In the genomic region with DNA sequence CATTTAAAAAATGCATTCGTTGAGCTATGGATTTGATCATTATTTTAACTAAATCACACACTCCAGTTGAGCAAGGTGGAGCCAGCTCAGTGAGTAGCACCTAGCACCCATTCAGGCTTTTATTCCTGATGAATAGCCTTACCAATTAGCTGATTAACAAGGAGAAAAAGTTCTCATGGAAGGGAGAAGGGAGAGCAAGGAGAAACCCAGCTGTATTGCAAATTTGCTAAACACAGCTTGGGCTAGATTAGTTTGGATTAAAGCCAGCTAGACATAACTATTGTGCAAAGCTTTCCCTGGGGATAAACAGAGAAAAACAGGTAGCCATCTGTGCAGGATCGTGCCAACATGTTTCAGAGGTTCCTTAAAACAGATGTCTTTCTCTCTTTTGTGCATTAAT, we compare ENCODE assay signal across 25 mouse cellular contexts. TPM values are rescaled to one million over a fixed set of nuclear protein-coding genes. Genes with fewer than 3 reads are reported as not detected.
DNase-seq lines count a peak whose midpoint lies in the region; ATAC-seq and TF ChIP-seq lines count a peak whose summit lies in the region.
"Had no signal": no experiment of that assay in that cellular context is flagged by ENCODE, and none has a peak within 500 bp of the region (broad histone marks: within the 10 kb centered on the region; RNA-seq: fewer than 3 reads in every experiment).

No protein-coding gene starts in this region.

- no peaks in the 10 kb centered on the region for H3K4me1 ChIP-seq in forebrain, embryonic 12.5 days
- H3K4me1 ChIP-seq in forebrain, postnatal 0 days (ENCODE audit: insufficient read depth) = no peaks in the 10 kb centered on the region
- H3K4me1 ChIP-seq in midbrain, embryonic 14.5 days (ENCODE audit: control insufficient read depth, insufficient read depth, low read length) = no peaks in the 10 kb centered on the region
- H3K4me1 ChIP-seq in midbrain, embryonic 13.5 days (replicated peaks) = no peaks in the 10 kb centered on the region
- no peaks in the 10 kb centered on the region for H3K4me1 ChIP-seq in embryonic facial prominence, embryonic 14.5 days (ENCODE audit: control insufficient read depth, insufficient read depth, low read length)
- H3K4me1 ChIP-seq: embryonic facial prominence, embryonic 15.5 days; liver, embryonic 15.5 days; lung, embryonic 15.5 days; neural tube, embryonic 13.5 days had no signal

- TF ChIP-seq CTCF in forebrain, postnatal 0 days (IDR thresholded peaks at IDR 0.05; ENCODE audit: low read depth) = no peak

- no peak for DNase-seq in forebrain, postnatal 0 days
- peak; percentile 50 for DNase-seq in midbrain, embryonic 14.5 days
- peak; percentile 52 for DNase-seq in embryonic facial prominence, embryonic 14.5 days (ENCODE audit: low spot score)
- DNase-seq in retina, embryonic 14.5 days (ENCODE audit: low spot score) = peak; percentile 7
- DNase-seq in thymus, adult 18-20 months = no peak
- DNase-seq: adrenal gland, postnatal 10 days; cerebellum, postnatal 14 days; gastrocnemius, postnatal 10 days; kidney, adult 8-10 months; kidney, postnatal 10 days; liver; lung, postnatal 36 days; right cerebral cortex, postnatal 14 days had no signal

- no peaks in the 10 kb centered on the region for H3K36me3 ChIP-seq in forebrain, embryonic 12.5 days (replicated peaks)
- no peaks in the 10 kb centered on the region for H3K36me3 ChIP-seq in forebrain, postnatal 0 days (ENCODE audit: insufficient read depth)
- no peaks in the 10 kb centered on the region for H3K36me3 ChIP-seq in midbrain, embryonic 14.5 days (ENCODE audit: control insufficient read depth, insufficient read depth, low read length)
- no peaks in the 10 kb centered on the region for H3K36me3 ChIP-seq in midbrain, embryonic 13.5 days
- no peaks in the 10 kb centered on the region for H3K36me3 ChIP-seq in embryonic facial prominence, embryonic 14.5 days (ENCODE audit: control insufficient read depth, insufficient read depth, low read length)
- H3K36me3 ChIP-seq: embryonic facial prominence, embryonic 15.5 days; liver, embryonic 15.5 days; lung, embryonic 15.5 days; neural tube, embryonic 13.5 days had no signal

- no peaks in the 10 kb centered on the region for H3K9me3 ChIP-seq in forebrain, embryonic 12.5 days
- no peaks in the 10 kb centered on the region for H3K9me3 ChIP-seq in forebrain, postnatal 0 days (ENCODE audit: low read length)
- peaks cover 3% of the 10 kb centered on the region; the same call in 1 of the 2 replicates for H3K9me3 ChIP-seq in midbrain, embryonic 14.5 days (ENCODE audit: control insufficient read depth, low read length)
- H3K9me3 ChIP-seq in midbrain, embryonic 13.5 days = no peaks in the 10 kb centered on the region
- H3K9me3 ChIP-seq in embryonic facial prominence, embryonic 14.5 days (ENCODE audit: control insufficient read depth, low read length) = no peaks in the 10 kb centered on the region
- H3K9me3 ChIP-seq: embryonic facial prominence, embryonic 15.5 days; liver, embryonic 15.5 days; lung, embryonic 15.5 days had no signal

- H3K27ac ChIP-seq in forebrain, embryonic 12.5 days = no peak overlapping the region
- no peak overlapping the region for H3K27ac ChIP-seq in forebrain, postnatal 0 days (ENCODE audit: low read depth, low read length)
- H3K27ac ChIP-seq in midbrain, embryonic 14.5 days (replicated peaks; ENCODE audit: low read depth, low read length) = no peak overlapping the region
- no peak overlapping the region for H3K27ac ChIP-seq in midbrain, embryonic 13.5 days
- H3K27ac ChIP-seq in embryonic facial prominence, embryonic 14.5 days (replicated peaks; ENCODE audit: low read depth, low read length) = no peak overlapping the region
- H3K27ac ChIP-seq: embryonic facial prominence, embryonic 15.5 days; left cerebral cortex, adult 2 months; liver, embryonic 15.5 days; lung, embryonic 15.5 days; neural tube, embryonic 13.5 days; stomach, postnatal 0 days had no signal

- no peaks in the 10 kb centered on the region for H3K27me3 ChIP-seq in forebrain, embryonic 12.5 days
- H3K27me3 ChIP-seq in forebrain, postnatal 0 days (ENCODE audit: insufficient read depth, low read length) = no peaks in the 10 kb centered on the region
- no peaks in the 10 kb centered on the region for H3K27me3 ChIP-seq in midbrain, embryonic 14.5 days (ENCODE audit: control insufficient read depth, insufficient read depth, low read length)
- no peaks in the 10 kb centered on the region for H3K27me3 ChIP-seq in midbrain, embryonic 13.5 days
- H3K27me3 ChIP-seq in embryonic facial prominence, embryonic 14.5 days (replicated peaks; ENCODE audit: control insufficient read depth, insufficient read depth, low read length) = no peaks in the 10 kb centered on the region
- H3K27me3 ChIP-seq: embryonic facial prominence, embryonic 15.5 days; liver, embryonic 15.5 days; lung, embryonic 15.5 days; neural tube, embryonic 13.5 days had no signal

- H3K4me3 ChIP-seq in forebrain, embryonic 12.5 days (replicated peaks) = no peak overlapping the region
- H3K4me3 ChIP-seq in forebrain, postnatal 0 days (ENCODE audit: low read depth, low read length) = no peak overlapping the region
- no peak overlapping the region for H3K4me3 ChIP-seq in midbrain, embryonic 14.5 days (replicated peaks; ENCODE audit: low read depth, low read length)
- no peak overlapping the region for H3K4me3 ChIP-seq in midbrain, embryonic 13.5 days (replicated peaks)
- no peak overlapping the region for H3K4me3 ChIP-seq in embryonic facial prominence, embryonic 14.5 days (ENCODE audit: low read depth, low read length)
- H3K4me3 ChIP-seq: embryonic facial prominence, embryonic 15.5 days; left cerebral cortex, adult 2 months; liver, embryonic 15.5 days; lung, embryonic 15.5 days; myocyte; neural tube, embryonic 13.5 days had no signal

- no peak overlapping the region for H3K4me2 ChIP-seq in forebrain, embryonic 12.5 days
- H3K4me2 ChIP-seq in forebrain, postnatal 0 days (ENCODE audit: low read depth) = no peak overlapping the region
- no peak overlapping the region for H3K4me2 ChIP-seq in midbrain, embryonic 14.5 days (ENCODE audit: low read length)
- H3K4me2 ChIP-seq in midbrain, embryonic 13.5 days (replicated peaks) = no peak overlapping the region
- no peak overlapping the region for H3K4me2 ChIP-seq in embryonic facial prominence, embryonic 14.5 days (ENCODE audit: low read depth, low read length)
- H3K4me2 ChIP-seq: embryonic facial prominence, embryonic 15.5 days; heart, embryonic 11.5 days; liver, embryonic 15.5 days; lung, embryonic 15.5 days; midbrain, embryonic 11.5 days; neural tube, embryonic 13.5 days had no signal

- ATAC-seq in forebrain, embryonic 12.5 days (ENCODE audit: low FRiP score) = peak; percentile 86; the same call in 1 of the 2 replicates
- ATAC-seq in forebrain, postnatal 0 days = no peak
- no peak for ATAC-seq in midbrain, embryonic 14.5 days (ENCODE audit: low FRiP score, low TSS enrichment)
- no peak for ATAC-seq in midbrain, embryonic 13.5 days
- peak; percentile 47 for ATAC-seq in embryonic facial prominence, embryonic 14.5 days (ENCODE audit: low read depth)
- ATAC-seq: activated CD4-positive, CD25-positive, alpha-beta regulatory T cell, adult 4 months had no signal

- 29% methylated on average over 2 of the region's 2 CpGs for WGBS in forebrain, embryonic 12.5 days
- WGBS in forebrain, postnatal 0 days = 14% methylated on average over 2 of the region's 2 CpGs
- 51% methylated on average over 2 of the region's 2 CpGs for WGBS in midbrain, embryonic 14.5 days
- WGBS in midbrain, embryonic 13.5 days = 44% methylated on average over 2 of the region's 2 CpGs
- 39% methylated on average over 2 of the region's 2 CpGs for WGBS in embryonic facial prominence, embryonic 14.5 days

- no peak overlapping the region for H3K9ac ChIP-seq in forebrain, embryonic 12.5 days
- H3K9ac ChIP-seq in forebrain, postnatal 0 days = no peak overlapping the region
- no peak overlapping the region for H3K9ac ChIP-seq in midbrain, embryonic 14.5 days (replicated peaks; ENCODE audit: low read length)
- H3K9ac ChIP-seq in midbrain, embryonic 13.5 days (replicated peaks) = no peak overlapping the region
- H3K9ac ChIP-seq in embryonic facial prominence, embryonic 14.5 days (ENCODE audit: low read depth, low read length) = no peak overlapping the region
- H3K9ac ChIP-seq: embryonic facial prominence, embryonic 15.5 days; liver, embryonic 15.5 days; lung, embryonic 15.5 days; neural tube, embryonic 13.5 days had no signal

RNA-seq across cellular contexts. Expression of gene Aga, which starts 22.5 kb away (rescaled TPM):
- 14.4 and 15.8 TPM in 2 replicates for polyA plus RNA-seq in forebrain, embryonic 12.5 days (2016; fragmentation: Nextera tagmentation; extraction: Ambion mirVana)
- 9.7 and 13.4 TPM in 2 replicates for total RNA-seq in forebrain, postnatal 0 days (2014; rRNA removed)
- polyA plus RNA-seq in forebrain, postnatal 0 days (2015; fragmentation: Nextera tagmentation; extraction: Ambion mirVana) = 15.0 and 15.6 TPM in 2 replicates
- 11.4 and 11.6 TPM in 2 replicates for polyA plus RNA-seq in midbrain, embryonic 14.5 days (2014; fragmentation: Nextera tagmentation; extraction: Ambion mirVana)
- polyA plus RNA-seq in midbrain, embryonic 13.5 days (2015; fragmentation: Nextera tagmentation; extraction: Ambion mirVana) = 14.8 and 15.0 TPM in 2 replicates
- polyA plus RNA-seq in embryonic facial prominence, embryonic 14.5 days (2014; fragmentation: Nextera tagmentation; extraction: Ambion mirVana) = 34.5 and 36.3 TPM in 2 replicates

Comparison
In these comparisons a context has a peak if more than half of its experiments do, and no peak if none do; other contexts are left out.
1. ATAC-seq: peak in forebrain, embryonic 12.5 days (single experiment) and embryonic facial prominence, embryonic 14.5 days (single experiment); none in forebrain, postnatal 0 days (single experiment), midbrain, embryonic 14.5 days (single experiment) and midbrain, embryonic 13.5 days (single experiment).
2. DNase-seq: peak in midbrain, embryonic 14.5 days (single experiment), embryonic facial prominence, embryonic 14.5 days (single experiment) and retina, embryonic 14.5 days (single experiment); none in forebrain, postnatal 0 days (single experiment) and thymus, adult 18-20 months (0 of 2).